ENCODE assay signal across 30 mouse cellular contexts in the genomic region with DNA sequence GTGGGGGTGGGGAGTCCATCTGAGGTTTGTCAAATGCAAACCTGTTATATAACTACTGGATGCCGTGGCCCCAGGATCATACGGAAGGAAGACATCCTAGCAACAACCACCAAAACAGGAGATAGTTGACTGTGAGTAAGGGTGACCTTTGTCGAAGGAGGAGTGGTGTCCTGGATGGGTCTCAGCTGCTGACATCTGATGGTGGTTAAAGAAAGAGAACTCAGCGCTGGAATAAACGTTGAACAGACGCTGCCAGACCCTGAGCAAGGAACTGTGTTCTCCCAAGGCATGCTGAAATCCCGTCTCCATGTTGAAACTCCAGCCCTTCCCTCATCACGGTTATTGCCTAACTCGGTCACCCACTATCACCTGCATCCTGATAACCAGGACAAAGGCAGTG. TPM values are rescaled to one million over a fixed set of nuclear protein-coding genes. Genes with fewer than 3 reads are reported as not detected.
DNase-seq lines count a peak whose midpoint lies in the region; ATAC-seq and TF ChIP-seq lines count a peak whose summit lies in the region.
"Had no signal": no experiment of that assay in that cellular context is flagged by ENCODE, and none has a peak within 500 bp of the region (broad histone marks: within the 10 kb centered on the region; RNA-seq: fewer than 3 reads in every experiment).

No protein-coding gene starts in this region.

- peak; percentile 38 for DNase-seq in heart, embryonic 10.5 days (ENCODE audit: low spot score)
- no peak for DNase-seq in heart, adult 8-10 months (ENCODE audit: low spot score)
- DNase-seq in lung, postnatal 0 days (ENCODE audit: low spot score) = peak; percentile 29
- DNase-seq in lung, postnatal 25 days (ENCODE audit: low spot score) = no peak
- peak; percentile 38 for DNase-seq in lung, postnatal 10 days
- DNase-seq in spleen, adult 12 weeks (ENCODE audit: low spot score) = no peak
- DNase-seq: adrenal gland, adult 8-10 months; adrenal gland, postnatal 25 days; cerebellum, adult 11-12 months; cerebellum, adult 8-10 months; cerebellum, postnatal 10 days; cerebellum, postnatal 36 days; embryo, embryonic 11 days; gastrocnemius, postnatal 25 days; heart, adult 18-20 months had no signal

- H3K9ac ChIP-seq in lung, postnatal 0 days (replicated peaks; ENCODE audit: low read depth) = no peak overlapping the region
- H3K9ac ChIP-seq: embryonic facial prominence, embryonic 13.5 days; forebrain, embryonic 12.5 days; forebrain, embryonic 15.5 days; hindbrain, embryonic 12.5 days had no signal

- H3K27ac ChIP-seq in heart, embryonic 10.5 days = no peak overlapping the region
- peak overlapping the region; percentile 83; the same call in 1 of the 2 replicates for H3K27ac ChIP-seq in lung, postnatal 0 days (ENCODE audit: low read length)
- peak overlapping the region; percentile 99; the same call in 1 of the 2 replicates for H3K27ac ChIP-seq in small intestine, adult 2 months (ENCODE audit: insufficient read depth, low read depth, low read length)
- H3K27ac ChIP-seq: embryonic facial prominence, embryonic 10.5 days; embryonic facial prominence, embryonic 13.5 days; forebrain, embryonic 12.5 days; forebrain, embryonic 15.5 days; hindbrain, embryonic 12.5 days had no signal

- H3K4me2 ChIP-seq in lung, postnatal 0 days (replicated peaks; ENCODE audit: low read depth, low read length) = no peak overlapping the region
- H3K4me2 ChIP-seq: embryonic facial prominence, embryonic 13.5 days; forebrain, embryonic 12.5 days; forebrain, embryonic 15.5 days; heart, embryonic 11.5 days; hindbrain, embryonic 12.5 days had no signal

- H3K4me3 ChIP-seq in heart, embryonic 10.5 days = no peak overlapping the region
- H3K4me3 ChIP-seq in lung, postnatal 0 days (ENCODE audit: low read depth, low read length) = no peak overlapping the region
- H3K4me3 ChIP-seq in small intestine, adult 2 months (ENCODE audit: low read depth, low read length) = no peak overlapping the region
- H3K4me3 ChIP-seq: embryonic facial prominence, embryonic 10.5 days; embryonic facial prominence, embryonic 13.5 days; erythroblast, embryonic 14.5 days; forebrain, embryonic 12.5 days; forebrain, embryonic 15.5 days; hindbrain, embryonic 12.5 days had no signal

- TF ChIP-seq CTCF in lung, postnatal 0 days (IDR thresholded peaks at IDR 0.05) = no peak
- no peak for TF ChIP-seq CTCF in small intestine, adult 2 months (IDR thresholded peaks at IDR 0.05; ENCODE audit: extremely low read depth, insufficient read length, insufficient replicate concordance, low read depth, low read length)

- TF ChIP-seq POLR2A in small intestine, adult 2 months (IDR thresholded peaks at IDR 0.05; ENCODE audit: low read depth, low read length) = no peak

- TF ChIP-seq EP300 in lung, postnatal 0 days (IDR thresholded peaks at IDR 0.05) = no peak

- H3K27me3 ChIP-seq in heart, embryonic 10.5 days (ENCODE audit: insufficient read depth, poor library complexity, severe bottlenecking) = no peaks in the 10 kb centered on the region
- H3K27me3 ChIP-seq in lung, postnatal 0 days (replicated peaks; ENCODE audit: insufficient read depth, low read length) = no peaks in the 10 kb centered on the region
- H3K27me3 ChIP-seq in small intestine, adult 2 months (ENCODE audit: control insufficient read depth, insufficient read depth, low read length) = no peaks in the 10 kb centered on the region
- H3K27me3 ChIP-seq: embryonic facial prominence, embryonic 13.5 days; forebrain, embryonic 12.5 days; forebrain, embryonic 15.5 days; hindbrain, embryonic 12.5 days had no signal

- H3K36me3 ChIP-seq in heart, embryonic 10.5 days = no peaks in the 10 kb centered on the region
- no peaks in the 10 kb centered on the region for H3K36me3 ChIP-seq in lung, postnatal 0 days (ENCODE audit: insufficient read depth, low read length)
- H3K36me3 ChIP-seq in small intestine, adult 2 months (ENCODE audit: control insufficient read depth, insufficient read depth, low read length) = no peaks in the 10 kb centered on the region
- H3K36me3 ChIP-seq: embryonic facial prominence, embryonic 10.5 days; embryonic facial prominence, embryonic 13.5 days; forebrain, embryonic 12.5 days; forebrain, embryonic 15.5 days; hindbrain, embryonic 12.5 days had no signal

- no peaks in the 10 kb centered on the region for H3K9me3 ChIP-seq in heart, embryonic 10.5 days
- H3K9me3 ChIP-seq in lung, postnatal 0 days (ENCODE audit: low read length) = no peaks in the 10 kb centered on the region
- H3K9me3 ChIP-seq: embryonic facial prominence, embryonic 10.5 days; embryonic facial prominence, embryonic 13.5 days; forebrain, embryonic 12.5 days; forebrain, embryonic 15.5 days; hindbrain, embryonic 12.5 days had no signal

- ATAC-seq in lung, postnatal 0 days = no peak
- ATAC-seq: activated CD4-positive, CD25-positive, alpha-beta regulatory T cell, adult 4 months; forebrain, embryonic 15.5 days had no signal

- H3K4me1 ChIP-seq in heart, embryonic 10.5 days = peaks cover 9% of the 10 kb centered on the region
- peaks cover 3% of the 10 kb centered on the region; the same call in 1 of the 2 replicates for H3K4me1 ChIP-seq in lung, postnatal 0 days (ENCODE audit: insufficient read depth, low read depth, low read length)
- H3K4me1 ChIP-seq in small intestine, adult 2 months (ENCODE audit: control insufficient read depth, insufficient read depth, insufficient read length, low read length) = peaks cover 32% of the 10 kb centered on the region
- H3K4me1 ChIP-seq: embryonic facial prominence, embryonic 10.5 days; embryonic facial prominence, embryonic 13.5 days; forebrain, embryonic 12.5 days; forebrain, embryonic 15.5 days; hindbrain, embryonic 12.5 days had no signal

- WGBS in heart, embryonic 10.5 days = 40% methylated on average over 9 of the region's 9 CpGs
- 56% methylated on average over 9 of the region's 9 CpGs for WGBS in lung, postnatal 0 days
- 25% methylated on average over 9 of the region's 9 CpGs for whole genome bisulfite sequencing in small intestine, adult 2 months

RNA-seq across cellular contexts. Expression of gene AA986860, which starts 27.9 kb away (rescaled TPM):
- polyA plus RNA-seq in heart, embryonic 10.5 days (2016; fragmentation: Nextera tagmentation; extraction: Ambion mirVana) = 0.67 and 1.1 TPM in 2 replicates
- total RNA-seq in heart, adult 8-10 months (2022) = under 1 TPM; 0.30 to 0.69 (median 0.36) TPM
- polyA plus RNA-seq in lung, postnatal 0 days (2015; fragmentation: Nextera tagmentation; extraction: Ambion mirVana) = 53.1 and 60.9 TPM in 2 replicates
- polyA plus RNA-seq in small intestine, adult 2 months (2012; rRNA removed) = 15.1 and 64.1 TPM in 2 replicates

RNA-seq across cellular contexts. Expression of gene Pfkfb2, which starts 30.6 kb away (rescaled TPM):
- 5.0 and 7.4 TPM in 2 replicates for polyA plus RNA-seq in heart, embryonic 10.5 days (2016; fragmentation: Nextera tagmentation; extraction: Ambion mirVana)
- total RNA-seq in heart, adult 8-10 months (2022) = 100 to 1,000 TPM in 1 of 4 experiments, 10 to 100 TPM in 3; 79.2 to 109 (median 83.8) TPM
- polyA plus RNA-seq in lung, postnatal 0 days (2015; fragmentation: Nextera tagmentation; extraction: Ambion mirVana) = 12.8 and 13.5 TPM in 2 replicates
- 4.2 and 9.6 TPM in 2 replicates for polyA plus RNA-seq in small intestine, adult 2 months (2012; rRNA removed)

RNA-seq across cellular contexts. Expression of gene Fcamr, which starts 41.0 kb away (rescaled TPM):
- 0.18 TPM in 1 of 2 replicates, not detected in the other for polyA plus RNA-seq in heart, embryonic 10.5 days (2016; fragmentation: Nextera tagmentation; extraction: Ambion mirVana)
- under 1 TPM; 0.14 to 0.38 (median 0.22) TPM for total RNA-seq in heart, adult 8-10 months (2022)
- polyA plus RNA-seq in lung, postnatal 0 days (2015; fragmentation: Nextera tagmentation; extraction: Ambion mirVana) = 0.06 and 0.27 TPM in 2 replicates
- 0.74 and 1.6 TPM in 2 replicates for polyA plus RNA-seq in small intestine, adult 2 months (2012; rRNA removed)
- total RNA-seq: adrenal gland, postnatal 25 days; gastrocnemius, adult 8-10 months; gastrocnemius, postnatal 25 days; hematopoietic stem cell, adult 5-6 weeks had no signal
- polyA plus RNA-seq: activated CD4-positive, CD25-positive, alpha-beta regulatory T cell, adult 4 months; cortical plate, adult 2 months; embryonic facial prominence, embryonic 10.5 days; embryonic facial prominence, embryonic 13.5 days; erythroblast, embryonic 14.5 days; forebrain, embryonic 12.5 days; forebrain, embryonic 15.5 days; hindbrain, embryonic 12.5 days had no signal

RNA-seq across cellular contexts. Expression of gene Yod1, which starts 42.6 kb away (rescaled TPM):
- 8.6 and 10.1 TPM in 2 replicates for polyA plus RNA-seq in heart, embryonic 10.5 days (2016; fragmentation: Nextera tagmentation; extraction: Ambion mirVana)
- 1 to 10 TPM; 3.1 to 4.5 (median 4.0) TPM for total RNA-seq in heart, adult 8-10 months (2022)
- 15.0 and 17.1 TPM in 2 replicates for polyA plus RNA-seq in lung, postnatal 0 days (2015; fragmentation: Nextera tagmentation; extraction: Ambion mirVana)
- 0.50 and 1.5 TPM in 2 replicates for polyA plus RNA-seq in small intestine, adult 2 months (2012; rRNA removed)

RNA-seq across cellular contexts. Expression of gene Gm29427, which starts 44.1 kb away (rescaled TPM):
- not detected in 2 replicates for polyA plus RNA-seq in heart, embryonic 10.5 days (2016; fragmentation: Nextera tagmentation; extraction: Ambion mirVana)
- total RNA-seq in heart, adult 8-10 months (2022) = not detected
- polyA plus RNA-seq in lung, postnatal 0 days (2015; fragmentation: Nextera tagmentation; extraction: Ambion mirVana) = not detected in 2 replicates
- polyA plus RNA-seq in small intestine, adult 2 months (2012; rRNA removed) = not detected in 2 replicates
- total RNA-seq: gastrocnemius, adult 8-10 months; gastrocnemius, postnatal 25 days; hematopoietic stem cell, adult 5-6 weeks had no signal
- polyA plus RNA-seq: activated CD4-positive, CD25-positive, alpha-beta regulatory T cell, adult 4 months; brain, embryonic 14.5 days; embryonic facial prominence, embryonic 10.5 days; embryonic facial prominence, embryonic 13.5 days; erythroblast, embryonic 14.5 days; forebrain, embryonic 12.5 days; forebrain, embryonic 15.5 days; heart, embryonic 11.5 days; heart, embryonic 14.5 days; heart, postnatal 0 days had no signal

Comparison
In these comparisons a context has a peak if more than half of its experiments do, and no peak if none do; other contexts are left out.
1. DNase-seq: peak in heart, embryonic 10.5 days (single experiment), lung, postnatal 0 days (single experiment) and lung, postnatal 10 days (single experiment); none in heart, adult 8-10 months (single experiment), lung, postnatal 25 days (single experiment) and spleen, adult 12 weeks (single experiment).